Mouse (Mus musculus): ENCODE results near the gene Olfr92. TPM values are rescaled to one million over a fixed set of nuclear protein-coding genes. Genes with fewer than 3 reads are reported as not detected.

Olfr92 gene
- total and polyA plus RNA-seq, 2 experiments from 2014 or later: not detected

GRCm38 (mm10) chr17:37075766-37076165 is 44.1 kb downstream of the Olfr92 start:
- ATAC-seq: no peak
- Histone ChIP-seq H3K9ac (replicated peaks; ENCODE audit: low read length) (no peak overlapping the region), H3K4me1 (ENCODE audit: insufficient read depth, low read length) (no peaks in the 10 kb centered on the region; the same call in none of the 2 replicates), H3K4me3 (ENCODE audit: low read length) (no peak overlapping the region), H3K36me3 (ENCODE audit: insufficient read depth, low read length) (peaks cover 48% of the 10 kb centered on the region), H3K27ac (no peak overlapping the region), H3K27me3 (ENCODE audit: insufficient read depth, low read length) (no peaks in the 10 kb centered on the region), H3K9me3 (ENCODE audit: low read length) (no peaks in the 10 kb centered on the region), H3K4me2 (ENCODE audit: low read depth, low read length) (no peak overlapping the region)
- TF ChIP-seq CTCF (IDR thresholded peaks at IDR 0.05; ENCODE audit: low read depth): no peak
- DNase-seq (ENCODE audit: low spot score): no peak
- 88% methylated on average over 2 of the region's 2 CpGs for WGBS

GRCm38 (mm10) chr17:37075181-37075580 is 44.7 kb downstream of the Olfr92 start:
- H3K27ac ChIP-seq: no peak overlapping the region
- H3K36me3 ChIP-seq (ENCODE audit: insufficient read depth, low read length): peaks cover 53% of the 10 kb centered on the region
- no peak for ATAC-seq
- no peak for TF ChIP-seq CTCF (IDR thresholded peaks at IDR 0.05; ENCODE audit: low read depth)
- no peak overlapping the region for H3K4me2 ChIP-seq (ENCODE audit: low read depth, low read length)
- H3K4me1 ChIP-seq (ENCODE audit: insufficient read depth, low read length): no peaks in the 10 kb centered on the region; the same call in none of the 2 replicates
- no peak overlapping the region for H3K9ac ChIP-seq (replicated peaks; ENCODE audit: low read length)
- no peaks in the 10 kb centered on the region for H3K27me3 ChIP-seq (ENCODE audit: insufficient read depth, low read length)
- no peaks in the 10 kb centered on the region for H3K9me3 ChIP-seq (ENCODE audit: low read length)
- no peak overlapping the region for H3K4me3 ChIP-seq (ENCODE audit: low read length)
- 87% methylated on average over 6 of the region's 6 CpGs for WGBS
- DNase-seq (ENCODE audit: low spot score): no peak

- Histone ChIP-seq H3K4me1 (ENCODE audit: insufficient read depth, low read length) (no peaks in the 10 kb centered on the region), H3K4me2 (ENCODE audit: low read depth, low read length) (no peak overlapping the region)
- 25% methylated on average over 11 of the region's 11 CpGs for WGBS
Measured at GRCm38 (mm10) chr17:37072730-37073276, 47.1 kb downstream of the Olfr92 start.

GRCm38 (mm10) chr17:37072080-37072729 is 47.7 kb downstream of the Olfr92 start:
- Histone ChIP-seq H3K27ac (peak overlapping the region; percentile 45; the same call in 1 of the 2 replicates), H3K4me3 (ENCODE audit: low read length) (no peak overlapping the region), H3K9ac (replicated peaks; ENCODE audit: low read length) (no peak overlapping the region), H3K4me1 (ENCODE audit: insufficient read depth, low read length) (no peaks in the 10 kb centered on the region), H3K4me2 (ENCODE audit: low read depth, low read length) (no peak overlapping the region), H3K27me3 (ENCODE audit: insufficient read depth, low read length) (no peaks in the 10 kb centered on the region), H3K9me3 (ENCODE audit: low read length) (no peaks in the 10 kb centered on the region), H3K36me3 (ENCODE audit: insufficient read depth, low read length) (peaks cover 83% of the 10 kb centered on the region)
- DNase-seq (ENCODE audit: low spot score): no peak
- TF ChIP-seq CTCF (IDR thresholded peaks at IDR 0.05; ENCODE audit: low read depth): no peak
- 43% methylated on average over 12 of the region's 12 CpGs for WGBS
- peak; percentile 60; the same call in 1 of the 2 replicates for ATAC-seq

More at GRCm38 (mm10) chr17:37072730-37073276, 47.1 kb downstream of the Olfr92 start:
- Histone ChIP-seq H3K9me3 (ENCODE audit: low read length) (no peaks in the 10 kb centered on the region), H3K9ac (replicated peaks; ENCODE audit: low read length) (no peak overlapping the region), H3K27ac (peak overlapping the region; percentile 38; the same call in 1 of the 2 replicates), H3K27me3 (ENCODE audit: insufficient read depth, low read length) (no peaks in the 10 kb centered on the region), H3K4me3 (ENCODE audit: low read length) (no peak overlapping the region), H3K36me3 (ENCODE audit: insufficient read depth, low read length) (peaks cover 77% of the 10 kb centered on the region)
- 0 out of 2 replicates have a peak, but pooled peaks have one; percentile 33 for ATAC-seq
- no peak for DNase-seq (ENCODE audit: low spot score)
- no peak for TF ChIP-seq CTCF (IDR thresholded peaks at IDR 0.05; ENCODE audit: low read depth)

DNA sequence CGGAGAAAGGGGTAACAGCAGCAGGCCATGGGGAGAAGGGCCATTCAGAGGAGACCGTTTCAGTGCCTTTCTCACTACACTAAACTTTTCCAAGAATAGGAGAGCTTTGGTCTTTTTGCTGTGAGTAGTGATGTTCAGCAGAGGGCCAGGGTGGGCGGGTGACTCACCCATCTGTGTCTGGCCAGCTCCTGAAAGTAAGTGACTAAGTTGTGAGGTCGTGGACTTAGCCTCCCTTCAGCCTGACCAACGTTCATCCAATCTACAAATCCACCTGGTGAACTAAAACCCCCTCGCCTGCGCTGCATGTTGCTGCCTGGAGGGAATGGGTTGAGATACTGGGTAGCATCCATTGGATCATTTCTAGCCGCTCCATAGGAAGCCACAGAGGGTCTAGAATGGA is 49.8 kb downstream of the Olfr92 start:
- no peaks in the 10 kb centered on the region for H3K9me3 ChIP-seq (ENCODE audit: low read length)
- H3K36me3 ChIP-seq (ENCODE audit: insufficient read depth, low read length): peaks cover 89% of the 10 kb centered on the region
- 80% methylated on average over 8 of the region's 8 CpGs for WGBS
- DNase-seq (ENCODE audit: low spot score): no peak
- no peak overlapping the region for H3K4me2 ChIP-seq (ENCODE audit: low read depth, low read length)
- no peak overlapping the region for H3K27ac ChIP-seq
- no peak overlapping the region for H3K9ac ChIP-seq (replicated peaks; ENCODE audit: low read length)
- H3K4me1 ChIP-seq (ENCODE audit: insufficient read depth, low read length): no peaks in the 10 kb centered on the region
- H3K4me3 ChIP-seq (ENCODE audit: low read length): no peak overlapping the region
- ATAC-seq: no peak
- no peaks in the 10 kb centered on the region for H3K27me3 ChIP-seq (ENCODE audit: insufficient read depth, low read length)
- TF ChIP-seq CTCF (IDR thresholded peaks at IDR 0.05; ENCODE audit: low read depth): no peak

- Histone ChIP-seq H3K4me2 (ENCODE audit: low read depth, low read length) (no peak overlapping the region), H3K9me3 (ENCODE audit: low read length) (no peaks in the 10 kb centered on the region), H3K4me1 (ENCODE audit: insufficient read depth, low read length) (no peaks in the 10 kb centered on the region), H3K4me3 (ENCODE audit: low read length) (no peak overlapping the region), H3K36me3 (ENCODE audit: insufficient read depth, low read length) (peaks cover 84% of the 10 kb centered on the region), H3K27me3 (ENCODE audit: insufficient read depth, low read length) (no peaks in the 10 kb centered on the region), H3K27ac (peak overlapping the region; percentile 28; the same call in 1 of the 2 replicates), H3K9ac (replicated peaks; ENCODE audit: low read length) (no peak overlapping the region; the same call in 1 of the 2 replicates)
- WGBS: 79% methylated on average over 1 of the region's 1 CpGs
- DNase-seq (ENCODE audit: low spot score) (no peak), ATAC-seq (peak; percentile 25; the same call in 1 of the 2 replicates)
- TF ChIP-seq CTCF (IDR thresholded peaks at IDR 0.05; ENCODE audit: low read depth): no peak
Measured at GRCm38 (mm10) chr17:37067861-37068260, 52.0 kb downstream of the Olfr92 start.

DNA sequence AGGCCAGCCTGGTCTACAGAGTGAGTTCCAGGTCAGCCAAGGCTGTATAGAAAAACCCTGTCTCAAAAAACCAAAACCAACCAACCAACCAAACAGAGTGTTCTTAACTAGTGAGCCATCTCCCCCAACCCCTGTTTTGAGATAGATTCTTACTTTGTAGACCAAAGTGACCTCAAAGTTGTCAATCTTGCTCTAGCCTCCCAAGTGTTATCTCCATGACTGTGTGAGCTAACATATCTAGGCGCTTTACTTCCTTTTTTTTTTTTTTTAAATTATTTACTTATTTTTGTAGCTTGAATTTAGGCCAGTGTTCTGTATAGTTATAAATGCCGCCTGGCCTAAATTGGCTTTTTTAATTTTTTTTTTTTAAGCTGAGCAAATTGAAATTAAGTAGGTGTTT is 53.9 kb downstream of the Olfr92 start:
- Histone ChIP-seq H3K4me1 (ENCODE audit: insufficient read depth, low read length) (no peaks in the 10 kb centered on the region), H3K9ac (replicated peaks; ENCODE audit: low read length) (no peak overlapping the region), H3K27me3 (ENCODE audit: insufficient read depth, low read length) (no peaks in the 10 kb centered on the region), H3K36me3 (ENCODE audit: insufficient read depth, low read length) (peaks cover 83% of the 10 kb centered on the region), H3K9me3 (ENCODE audit: low read length) (no peaks in the 10 kb centered on the region), H3K4me3 (ENCODE audit: low read length) (no peak overlapping the region), H3K4me2 (ENCODE audit: low read depth, low read length) (no peak overlapping the region), H3K27ac (no peak overlapping the region)
- 96% methylated on average over 2 of the region's 2 CpGs for WGBS
- ATAC-seq (no peak), DNase-seq (ENCODE audit: low spot score) (no peak)
- TF ChIP-seq CTCF (IDR thresholded peaks at IDR 0.05; ENCODE audit: low read depth): no peak
